Mouse (Mus musculus): ENCODE data around the gene Gpc5. TPM values are rescaled to one million over a fixed set of nuclear protein-coding genes. Genes with fewer than 3 reads are reported as not detected.

The Gpc5 gene
- total RNA-seq, 2 experiments from 2014 or later, result 31.0 to 35.0 TPM

DNA sequence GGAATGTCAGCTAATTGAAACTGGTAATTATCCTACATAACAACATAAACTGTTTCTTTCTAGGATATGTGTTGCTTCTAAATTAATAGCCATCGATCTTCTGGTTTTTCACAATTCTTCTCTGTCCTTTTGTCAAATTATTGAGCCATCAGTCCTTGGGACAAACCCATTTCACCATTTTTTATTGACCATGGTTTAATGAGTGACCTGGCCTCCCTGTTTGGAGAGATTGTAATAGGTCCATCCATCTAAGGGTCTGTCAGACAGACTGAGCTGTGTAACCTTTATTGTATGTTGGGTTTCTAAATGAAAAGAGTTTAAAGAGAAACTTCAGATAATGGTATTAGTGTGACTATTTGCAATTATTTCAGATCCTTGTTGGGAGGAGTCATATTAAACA, 1035.9 kb downstream of the Gpc5 start:
- intact Hi-C loops (cut with DNase I), result no loop called here
- DNase-seq (ENCODE audit: low spot score in 2 of 2), result no peak

DNA sequence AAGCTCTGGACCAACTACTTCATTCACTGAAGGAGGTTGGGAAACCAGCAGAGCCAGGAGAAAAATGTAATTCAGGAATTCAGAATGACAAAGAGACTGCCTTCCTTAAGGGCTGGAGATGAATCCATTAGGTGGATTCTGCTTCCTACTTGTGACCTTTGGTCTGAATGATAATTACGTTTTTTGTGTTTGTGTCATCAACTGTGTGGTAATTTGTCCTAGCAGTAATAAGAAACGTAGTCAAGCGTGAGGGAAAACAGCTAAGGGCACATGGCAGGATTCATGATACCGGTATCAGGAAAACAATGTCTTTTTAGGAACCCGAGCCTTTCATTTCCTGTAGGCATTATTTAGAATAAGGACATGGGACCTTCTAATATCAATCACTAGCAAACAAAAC, 1045.3 kb downstream of the Gpc5 start:
- DNase-seq (ENCODE audit: low spot score in 2 of 2), result no peak
- intact Hi-C loops (cut with DNase I), result no loop called here

DNA sequence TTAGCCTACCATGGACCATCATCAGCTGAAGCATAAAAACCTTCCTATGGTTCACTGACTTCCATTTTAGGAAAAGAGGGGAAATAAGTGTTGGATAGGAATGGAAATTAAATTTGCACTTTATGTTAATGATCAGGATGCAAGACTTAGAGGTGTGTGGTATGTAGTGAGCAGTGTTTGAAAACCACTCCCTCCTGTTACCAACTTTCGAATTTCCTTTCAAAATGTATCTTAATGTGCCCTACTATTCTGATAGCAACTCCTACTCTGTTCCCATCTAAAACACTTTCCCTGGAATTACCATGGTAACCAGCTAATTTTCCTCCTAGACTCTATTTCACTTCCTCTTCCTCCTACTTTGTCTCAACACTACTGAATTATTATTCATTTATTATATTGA, 1045.8 kb downstream of the Gpc5 start:
- intact Hi-C loops (cut with DNase I), result no loop called here
- DNase-seq (ENCODE audit: low spot score in 2 of 2), result no peak

DNA sequence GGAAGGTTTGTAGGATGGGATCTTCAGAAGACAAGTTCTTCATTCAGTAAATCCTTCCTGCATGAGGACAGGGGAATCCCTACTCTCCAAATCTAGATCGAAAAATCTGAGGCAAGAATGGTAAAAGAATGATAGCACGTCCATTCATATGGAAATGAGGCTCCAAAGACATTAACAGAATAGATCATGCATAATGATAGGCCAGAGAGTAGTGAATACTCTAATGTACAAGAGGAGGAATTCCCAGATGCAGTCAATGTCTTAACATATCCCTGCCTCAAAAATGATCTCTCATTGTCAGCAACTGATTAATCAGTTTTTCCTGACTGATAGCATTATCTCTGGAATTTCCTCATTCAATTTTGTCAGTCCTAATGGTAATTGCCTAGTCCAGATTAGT, 1070.6 kb downstream of the Gpc5 start:
- intact Hi-C loops (cut with DNase I), result no loop called here
- no peak for DNase-seq (ENCODE audit: low spot score in 2 of 2)

DNA sequence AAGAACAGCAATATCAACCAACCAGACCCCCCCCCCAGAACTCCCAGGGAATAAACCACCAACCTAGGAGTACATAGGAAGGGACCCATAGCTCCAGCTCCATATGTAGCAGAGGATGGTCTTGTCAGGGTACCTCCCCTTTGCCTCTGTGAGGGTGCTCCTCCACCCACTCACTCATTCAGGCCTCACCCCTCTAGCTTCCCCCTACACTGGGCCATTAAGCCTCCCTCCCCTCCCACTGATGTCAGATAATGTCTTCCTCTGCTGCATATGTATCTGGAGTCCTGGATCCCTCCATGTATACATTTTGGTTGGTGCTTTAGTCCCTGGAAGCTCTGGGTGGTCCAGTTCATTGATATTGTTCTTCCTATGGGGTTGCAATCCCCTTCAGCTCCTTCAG, 1075.4 kb downstream of the Gpc5 start:
- intact Hi-C loops (cut with DNase I), result no loop called here
- no peak for DNase-seq (ENCODE audit: low spot score in 2 of 2)

DNA sequence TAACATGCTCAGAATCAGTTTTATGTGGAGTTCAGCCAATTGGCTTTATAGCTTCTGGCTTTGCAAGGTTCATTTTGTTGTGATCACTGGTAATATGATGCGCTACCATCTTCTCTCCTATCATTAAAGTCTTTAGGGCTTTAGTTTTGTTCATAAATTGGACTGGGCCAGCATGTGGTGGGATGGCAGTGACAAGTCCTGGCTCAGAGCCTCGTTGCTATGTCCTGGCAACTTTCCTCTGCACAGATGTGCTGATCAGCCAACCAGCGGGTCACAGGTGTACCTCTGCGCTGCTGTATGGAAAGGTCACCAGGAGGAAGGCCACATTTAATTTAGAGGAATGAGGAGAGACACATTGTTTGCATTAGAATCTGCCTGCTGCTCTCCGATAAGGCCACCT, 1077.1 kb downstream of the Gpc5 start:
- intact Hi-C loops (cut with DNase I), result no loop called here

DNA sequence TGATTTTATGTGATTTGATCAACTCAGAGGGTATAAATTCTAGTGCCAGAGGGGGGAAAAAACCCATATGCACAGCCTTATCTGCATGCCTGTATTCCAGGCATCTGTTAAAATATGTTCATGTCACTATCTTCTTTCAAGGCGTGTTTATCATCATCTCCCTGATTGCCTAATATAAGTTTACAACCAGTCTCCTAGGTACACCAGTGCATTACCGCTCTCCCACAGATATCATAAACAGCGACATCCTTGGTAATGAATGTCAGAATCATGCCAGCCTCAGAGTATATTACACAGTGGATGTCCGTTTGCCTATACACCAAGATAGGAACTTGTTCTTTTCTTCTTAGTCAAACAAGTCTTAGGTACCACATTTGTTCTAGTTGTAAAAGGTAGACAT, 1095.0 kb downstream of the Gpc5 start:
- intact Hi-C loops (cut with DNase I), result no loop called here
- DNase-seq (ENCODE audit: low spot score in 2 of 2), result no peak

More for the DNA sequence above, 1077.1 kb downstream of the Gpc5 start:
- no peak for DNase-seq (ENCODE audit: low spot score in 2 of 2)

DNA sequence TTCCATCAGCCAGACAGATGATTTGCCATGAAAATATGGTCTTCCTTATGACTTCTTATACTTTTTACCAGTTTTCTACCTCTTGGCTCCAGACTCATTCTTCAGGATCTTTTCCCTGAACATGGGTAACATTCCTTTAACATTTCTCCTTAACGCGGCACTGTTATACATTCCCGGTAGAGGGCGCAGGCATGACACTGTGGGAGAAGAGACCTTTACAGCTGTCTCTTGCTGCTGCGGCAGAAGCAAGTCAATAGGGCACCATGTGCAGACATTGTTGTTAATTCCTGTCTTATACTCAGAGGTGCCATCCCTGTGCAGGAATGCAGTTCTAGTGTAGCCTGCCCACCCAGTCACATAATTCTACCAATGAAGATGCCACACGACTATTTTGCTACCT, 1115.0 kb downstream of the Gpc5 start:
- intact Hi-C loops (cut with DNase I), result no loop called here
- DNase-seq (ENCODE audit: low spot score in 2 of 2), result no peak

DNA sequence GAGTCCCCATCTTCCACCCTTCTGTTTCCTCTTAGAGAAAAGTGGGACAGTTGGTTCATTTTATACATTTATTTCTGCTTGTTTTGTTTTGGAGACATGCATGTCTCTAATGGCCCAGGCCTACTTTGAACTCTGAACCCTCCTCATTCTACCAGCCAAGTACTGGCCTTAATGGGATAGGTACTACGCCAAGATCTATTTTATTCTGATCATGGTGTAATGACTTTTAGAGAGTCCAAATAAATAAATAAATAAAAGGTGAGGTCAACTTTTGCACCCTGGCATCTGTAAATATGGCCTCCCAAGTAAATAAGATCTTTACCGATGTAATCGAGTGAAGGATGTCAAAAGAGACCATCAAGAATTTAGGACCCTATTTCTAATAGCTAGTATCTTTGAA, 1116.6 kb downstream of the Gpc5 start:
- intact Hi-C loops (cut with DNase I), result no loop called here
- DNase-seq (ENCODE audit: low spot score in 2 of 2), result no peak

DNA sequence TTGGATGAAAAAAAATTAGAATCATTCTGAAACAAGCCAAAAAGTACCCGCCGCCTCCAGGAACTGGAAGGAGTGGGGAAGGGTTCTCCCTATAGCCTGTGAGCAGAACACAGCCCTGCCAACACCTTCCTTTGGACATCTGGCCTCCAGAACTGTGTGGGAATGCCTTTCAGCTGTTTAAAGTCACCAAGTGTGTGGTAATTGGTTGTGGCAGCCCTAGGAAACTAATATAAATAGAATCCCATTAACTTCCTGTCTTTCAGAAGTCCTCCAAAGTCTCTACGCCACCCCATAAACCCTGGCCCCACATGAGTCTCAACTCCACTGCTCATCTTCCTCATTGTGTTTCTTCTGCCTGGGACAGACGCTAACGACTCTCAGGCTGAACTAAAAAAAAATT, 1117.0 kb downstream of the Gpc5 start:
- DNase-seq (ENCODE audit: low spot score in 2 of 2), result peak in 1 of 2 experiments; percentile 62
- intact Hi-C loops (cut with DNase I), result no loop called here

DNA sequence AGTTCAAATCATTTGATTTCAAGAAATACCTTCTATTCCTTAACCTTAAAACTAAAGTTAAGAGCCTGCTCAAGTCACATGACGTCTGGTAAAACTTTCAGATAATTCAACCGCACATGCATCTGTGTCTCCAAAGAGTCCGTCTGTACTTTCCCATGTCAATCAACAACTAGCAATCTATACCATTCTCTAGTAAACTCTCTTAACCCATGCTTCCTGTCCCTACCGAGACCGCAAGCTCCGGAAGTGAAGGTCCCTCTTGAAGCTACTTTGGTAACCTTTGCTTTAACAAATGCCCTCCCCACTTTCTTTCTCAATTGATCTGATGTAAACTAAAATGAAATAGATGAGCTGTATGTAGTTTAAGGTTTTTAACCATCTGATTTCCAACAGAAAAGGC, 1118.3 kb downstream of the Gpc5 start:
- no peak for DNase-seq (ENCODE audit: low spot score in 2 of 2)
- intact Hi-C loops (cut with DNase I), result no loop called here

DNA sequence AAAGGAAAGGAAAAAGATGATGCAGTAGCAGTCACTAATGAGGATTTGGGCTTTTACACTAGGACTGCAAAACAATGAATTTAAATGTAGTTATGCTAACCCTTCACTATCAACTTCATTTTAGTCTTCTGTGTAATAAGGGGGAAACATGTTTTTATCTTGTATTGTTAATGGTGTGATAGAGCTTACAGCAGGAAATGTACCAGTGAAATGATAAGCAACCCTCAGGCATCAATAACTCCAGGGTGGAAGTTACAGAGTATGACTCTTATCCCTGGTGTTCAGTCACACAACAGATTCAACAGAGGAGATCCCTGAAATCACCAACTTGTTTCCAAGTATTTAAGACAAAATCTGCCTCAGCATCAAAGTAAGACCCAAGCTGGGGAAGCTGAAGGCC, 1120.0 kb downstream of the Gpc5 start:
- intact Hi-C loops (cut with DNase I), result no loop called here
- no peak for DNase-seq (ENCODE audit: low spot score in 2 of 2)

DNA sequence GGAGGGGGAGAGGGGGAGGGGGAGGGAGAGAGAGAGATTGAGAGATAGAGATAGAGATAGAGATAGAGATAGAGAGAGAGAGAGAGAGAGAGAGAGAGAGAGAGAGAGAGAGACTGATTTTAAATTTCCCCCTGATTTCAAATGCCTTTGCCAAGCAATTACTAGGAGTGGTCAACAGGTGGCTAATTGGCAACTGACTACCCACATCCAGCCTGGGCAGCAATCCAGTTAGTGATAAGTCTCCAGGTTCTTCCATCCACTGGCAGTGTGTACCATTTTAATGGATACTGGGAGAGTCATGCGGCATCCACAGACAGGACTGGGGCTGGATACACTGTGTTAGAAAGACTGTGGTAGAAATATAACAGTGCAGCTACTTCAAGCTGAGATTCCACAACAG, 1166.1 kb downstream of the Gpc5 start:
- DNase-seq (ENCODE audit: low spot score in 2 of 2), result no peak
- intact Hi-C loops (cut with DNase I), result no loop called here

DNA sequence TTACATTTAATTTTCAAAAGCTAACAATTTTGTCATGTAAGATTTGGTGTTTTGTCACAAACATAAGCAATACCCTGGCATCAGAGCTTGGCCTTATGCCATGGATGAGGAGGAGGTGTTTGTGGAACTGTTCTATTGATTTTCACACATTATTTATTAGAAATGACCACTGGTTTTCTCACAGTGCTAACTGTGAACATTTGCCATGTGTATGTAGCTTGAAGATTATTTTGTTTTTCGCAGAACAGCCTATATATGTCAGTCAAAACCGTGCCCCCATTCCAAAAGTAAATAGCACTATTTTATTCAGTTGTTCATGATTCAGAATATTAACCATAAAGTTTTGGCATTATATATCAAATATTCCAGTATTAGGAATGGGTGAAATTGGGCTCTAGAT, 1216.5 kb downstream of the Gpc5 start:
- no peak for DNase-seq (ENCODE audit: low spot score in 2 of 2)
- intact Hi-C loops (cut with DNase I), result no loop called here

DNA sequence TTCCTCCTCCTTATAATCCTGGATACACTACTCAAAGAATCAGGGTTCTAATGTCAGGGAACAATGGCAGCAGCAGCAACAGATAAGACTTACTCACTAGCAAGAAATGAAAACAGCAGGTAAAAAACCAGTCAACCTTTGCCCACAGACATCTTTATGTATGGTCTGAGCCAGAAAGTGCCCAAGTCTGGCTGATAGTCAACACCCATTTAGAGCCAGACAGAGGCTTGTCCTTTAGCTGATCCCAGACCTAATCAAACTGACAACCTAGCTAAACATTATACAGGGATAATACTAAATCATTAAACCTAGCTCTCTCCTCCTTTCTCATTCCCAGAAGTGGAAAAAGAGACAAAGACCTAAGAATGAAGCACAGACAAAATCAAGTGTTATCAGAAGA, 1225.5 kb downstream of the Gpc5 start:
- intact Hi-C loops (cut with DNase I), result no loop called here
- DNase-seq (ENCODE audit: low spot score in 2 of 2), result no peak

DNA sequence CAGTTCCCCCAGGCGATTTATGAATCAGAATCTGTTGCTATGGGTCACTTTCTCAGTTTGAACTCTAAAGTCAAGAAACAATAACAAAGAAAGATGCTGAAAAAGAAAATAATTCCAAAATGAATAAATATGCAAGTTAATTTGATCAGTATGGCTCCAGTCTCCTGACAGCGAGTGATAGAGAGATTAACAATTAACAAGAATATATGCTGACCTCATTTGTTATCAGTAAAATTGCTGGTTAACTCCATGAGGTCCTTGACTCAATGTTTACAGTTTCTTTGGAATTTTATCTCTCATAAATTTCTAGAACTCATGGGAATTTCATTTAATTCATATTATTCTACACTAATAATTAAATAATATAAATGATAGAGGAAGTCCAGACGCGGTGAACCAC, 1244.2 kb downstream of the Gpc5 start:
- intact Hi-C loops (cut with DNase I), result loop anchor here (2.0 kb wide), 1 partner anchor 13 kb away; no protein-coding TSS in a partner anchor
- no peak for DNase-seq (ENCODE audit: low spot score in 2 of 2)

DNA sequence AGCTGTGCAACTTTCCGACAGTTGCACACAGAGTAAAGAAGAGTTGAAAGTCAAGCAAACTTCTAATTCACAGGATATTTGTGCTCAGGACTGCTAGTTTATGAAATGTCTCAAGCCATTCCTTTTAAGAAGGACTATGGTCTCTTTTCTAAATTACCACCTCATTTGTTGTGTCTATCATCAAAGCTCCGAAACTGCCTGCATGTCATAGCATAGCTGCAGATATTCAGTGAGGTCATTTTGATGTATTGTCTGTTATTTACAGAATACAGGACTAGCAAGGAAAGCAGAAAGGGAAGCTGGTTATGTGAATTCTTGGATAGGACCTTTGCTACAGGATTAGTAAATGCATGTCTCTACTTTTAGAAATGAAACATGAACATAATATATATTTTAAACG, 1246.4 kb downstream of the Gpc5 start:
- intact Hi-C loops (cut with DNase I), result no loop called here

DNA sequence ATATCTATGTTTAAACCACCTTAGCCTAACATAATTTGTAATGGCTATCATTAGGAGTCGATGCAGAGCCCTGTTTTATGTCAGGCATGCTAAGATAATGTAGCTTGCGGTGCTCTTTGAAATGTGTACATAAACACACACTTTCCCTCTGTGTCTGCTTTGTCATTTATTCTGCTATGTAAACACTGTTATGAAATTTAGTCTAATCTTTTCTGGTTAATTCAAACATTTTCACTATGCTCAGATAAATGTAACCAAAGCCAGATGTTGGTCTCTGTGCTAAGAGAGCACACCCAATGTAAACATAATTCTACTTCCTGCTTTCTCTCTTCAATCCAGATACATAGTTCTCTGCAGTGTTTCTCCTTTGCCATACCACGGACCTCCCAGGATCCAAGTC, 1256.5 kb downstream of the Gpc5 start:
- DNase-seq (ENCODE audit: low spot score in 2 of 2), result no peak
- intact Hi-C loops (cut with DNase I), result no loop called here

More for the DNA sequence above, 1246.4 kb downstream of the Gpc5 start:
- no peak for DNase-seq (ENCODE audit: low spot score in 2 of 2)

DNA sequence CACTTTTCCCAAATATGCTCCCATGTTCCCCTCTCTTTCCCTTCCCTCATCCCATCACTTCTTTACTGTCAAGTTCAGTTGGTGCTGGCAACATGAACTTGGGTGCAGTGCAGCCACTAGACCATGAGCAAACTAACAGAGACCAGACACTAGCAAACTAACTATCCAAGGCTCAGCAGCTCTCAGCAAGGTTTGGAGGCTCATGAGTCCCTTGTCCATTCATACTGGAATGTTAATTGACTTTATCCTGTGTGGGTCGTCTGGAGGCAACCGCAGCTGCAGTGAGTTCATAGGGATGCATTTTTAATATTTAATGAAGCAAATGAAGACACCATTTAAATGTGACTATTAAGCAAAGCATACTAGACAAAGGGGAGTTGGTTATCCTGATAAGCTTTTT, 1292.6 kb downstream of the Gpc5 start:
- intact Hi-C loops (cut with DNase I), result no loop called here
- DNase-seq (ENCODE audit: low spot score in 2 of 2), result no peak

DNA sequence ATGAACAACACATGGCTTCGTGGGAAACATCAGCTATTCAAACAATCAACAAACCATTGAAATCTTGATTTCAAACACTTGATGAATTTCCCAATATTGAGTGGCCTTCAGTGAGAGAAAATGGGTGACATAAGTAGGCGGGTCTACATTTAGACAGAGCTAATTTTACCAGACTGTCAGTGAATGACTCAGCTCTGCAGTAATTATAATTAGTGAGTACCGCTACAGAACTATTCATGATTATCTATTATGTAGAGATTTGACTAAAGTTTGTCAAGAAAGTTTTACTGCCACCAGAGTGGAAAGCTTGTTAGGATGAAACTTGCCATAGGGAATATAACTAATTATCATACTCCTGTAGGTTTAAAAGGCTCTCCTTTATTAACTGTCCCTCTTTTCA, 1323.5 kb downstream of the Gpc5 start:
- intact Hi-C loops (cut with DNase I), result no loop called here
- DNase-seq (ENCODE audit: low spot score in 2 of 2), result peak in 1 of 2 experiments; percentile 28

DNA sequence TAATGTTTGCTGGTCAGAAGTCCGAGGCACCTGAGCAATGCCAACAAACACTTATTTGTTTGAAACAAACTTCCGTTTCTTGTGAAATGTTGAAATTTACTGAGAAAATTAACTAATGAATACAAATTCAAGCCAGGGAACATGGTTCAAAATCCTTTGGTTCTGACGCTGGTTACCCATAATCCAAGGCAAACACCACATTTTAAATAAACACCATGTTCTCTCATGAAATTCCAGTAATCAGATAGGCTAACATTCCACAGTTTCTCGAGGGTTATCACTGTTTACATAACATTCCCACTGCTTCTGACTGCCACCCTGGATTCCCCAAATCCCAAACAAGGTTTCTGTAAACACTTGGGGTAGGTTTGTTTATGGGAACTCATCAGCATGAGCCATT, 1356.2 kb downstream of the Gpc5 start:
- no peak for DNase-seq (ENCODE audit: low spot score in 2 of 2)
- intact Hi-C loops (cut with DNase I), result no loop called here

DNA sequence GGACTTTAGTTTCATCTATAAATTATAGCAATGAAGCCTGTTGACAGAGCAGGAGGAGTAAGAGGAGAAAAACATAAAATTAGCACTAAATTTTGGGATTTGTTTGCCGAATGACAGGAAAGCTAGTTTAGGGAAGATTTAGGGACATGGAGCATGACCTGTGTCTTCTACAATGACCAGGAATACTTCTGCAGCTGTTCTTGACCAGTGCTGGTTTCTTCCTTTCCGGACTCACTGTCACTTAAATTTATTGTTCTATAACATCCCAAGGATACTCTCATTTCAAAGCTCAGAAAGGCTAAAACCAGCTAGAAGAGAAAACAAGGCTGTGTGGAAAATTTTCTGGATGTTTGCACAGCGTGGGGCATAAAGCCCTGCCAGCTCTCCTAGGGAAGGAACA, 1361.3 kb downstream of the Gpc5 start:
- DNase-seq (ENCODE audit: low spot score in 2 of 2), result no peak
- intact Hi-C loops (cut with DNase I), result no loop called here

DNA sequence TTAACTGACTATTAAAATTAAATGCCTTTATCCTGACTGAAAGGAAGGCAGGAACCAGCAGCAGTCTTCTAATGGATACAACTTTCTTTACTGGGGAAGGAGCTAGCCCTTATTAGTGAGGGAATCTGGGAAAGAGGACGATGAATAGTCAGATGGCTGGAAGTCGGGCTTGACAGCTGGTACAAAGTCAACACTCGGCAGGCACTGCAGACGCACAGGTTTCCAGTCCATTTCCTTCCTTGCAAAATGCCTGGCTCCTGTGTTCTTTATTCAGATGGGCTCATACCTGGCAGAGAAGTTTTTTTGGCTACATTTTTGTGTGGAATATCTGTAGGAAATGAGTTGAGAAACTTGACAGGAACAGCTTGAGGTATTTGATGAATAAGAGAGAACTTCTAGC, 1364.2 kb downstream of the Gpc5 start:
- intact Hi-C loops (cut with DNase I), result no loop called here
- DNase-seq (ENCODE audit: low spot score in 2 of 2), result no peak

Measured in left cerebral cortex, postnatal 25 days (tissue).